Mouse (Mus musculus) left cerebral cortex, postnatal 10 days (tissue): ENCODE measurements at regions not wholly inside any gene's neighbourhood (a gene's known extent, or its start where the extent isn't known, plus 50 kb on each side); places are given as distances from the start of the nearest gene placed in this dataset.

Source experiments
- DNase-seq, 2 experiments: peaks; one replicate each; pipeline ENCODE4 v3.0.0; 2021 to 2022; ENCODE audit warnings: low spot score in 2 of 2, mixed read lengths in 1 of 2; ENCODE audit errors: extremely low spot score in 1 of 2
- intact Hi-C: fragments of 180-260 bp; cut with DNase I; formaldehyde crosslinking; loops from one replicate; pipeline ENCODE4 v1.15.1; 2025

- DNase-seq = no peak
- intact Hi-C loops = no loop called here
These were observed 124.2 kb upstream of the Lef1 start for GRCm38 (mm10) chr3:130986101-130986500.

- intact Hi-C loops = no loop called here
- DNase-seq = no peak
These were observed 128.7 kb upstream of the Lef1 start for GRCm38 (mm10) chr3:130981566-130981965.

GRCm38 (mm10) chr3:130978986-130979642 lies 131.2 kb upstream of the Lef1 start:
- DNase-seq = no peak
- intact Hi-C loops = no loop called here

GRCm38 (mm10) chr3:130977921-130978700 lies 132.2 kb upstream of the Lef1 start:
- no peak for DNase-seq
- intact Hi-C loops = no loop called here

GRCm38 (mm10) chr3:130976206-130976605 lies 134.1 kb upstream of the Lef1 start:
- no peak for DNase-seq
- intact Hi-C loops = no loop called here

- intact Hi-C loops = no loop called here
These were observed 135.0 kb upstream of the Lef1 start for GRCm38 (mm10) chr3:130975291-130975690.

GRCm38 (mm10) chr3:130972126-130972525 lies 138.1 kb upstream of the Lef1 start:
- DNase-seq = peak in 1 of 2 experiments; percentile 43
- intact Hi-C loops = no loop called here

More at GRCm38 (mm10) chr3:130975291-130975690, 135.0 kb upstream of the Lef1 start:
- no peak for DNase-seq

GRCm38 (mm10) chr3:130965275-130965674 lies 145.0 kb upstream of the Lef1 start:
- intact Hi-C loops = no loop called here
- DNase-seq = no peak

- intact Hi-C loops = no loop called here
These were observed 146.2 kb upstream of the Lef1 start for GRCm38 (mm10) chr3:130964088-130964487.

GRCm38 (mm10) chr3:130963625-130964024 lies 146.6 kb upstream of the Lef1 start:
- intact Hi-C loops = no loop called here
- peak in 1 of 2 experiments; percentile 52 for DNase-seq

More at GRCm38 (mm10) chr3:130964088-130964487, 146.2 kb upstream of the Lef1 start:
- DNase-seq = no peak

- intact Hi-C loops = no loop called here
- DNase-seq = no peak
These were observed 147.4 kb upstream of the Lef1 start for GRCm38 (mm10) chr3:130962701-130963472.

GRCm38 (mm10) chr3:130962151-130962633 lies 148.1 kb upstream of the Lef1 start:
- no peak for DNase-seq

GRCm38 (mm10) chr3:130961704-130962103 lies 148.6 kb upstream of the Lef1 start:
- intact Hi-C loops = no loop called here
- DNase-seq = no peak

More at GRCm38 (mm10) chr3:130962151-130962633, 148.1 kb upstream of the Lef1 start:
- intact Hi-C loops = no loop called here

GRCm38 (mm10) chr3:130955958-130956357 lies 154.3 kb upstream of the Lef1 start:
- no peak for DNase-seq
- intact Hi-C loops = no loop called here

GRCm38 (mm10) chr3:130951381-130951780 lies 158.9 kb upstream of the Lef1 start:
- intact Hi-C loops = no loop called here
- no peak for DNase-seq

- intact Hi-C loops = no loop called here
These were observed 159.4 kb upstream of the Lef1 start for GRCm38 (mm10) chr3:130950872-130951271.

GRCm38 (mm10) chr3:130947880-130948279 lies 162.4 kb upstream of the Lef1 start:
- no peak for DNase-seq
- intact Hi-C loops = no loop called here

More at GRCm38 (mm10) chr3:130950872-130951271, 159.4 kb upstream of the Lef1 start:
- DNase-seq = no peak

GRCm38 (mm10) chr3:130947277-130947606 lies 163.0 kb upstream of the Lef1 start:
- intact Hi-C loops = no loop called here

GRCm38 (mm10) chr3:130946576-130947276 lies 163.5 kb upstream of the Lef1 start:
- no peak for DNase-seq
- intact Hi-C loops = no loop called here

More at GRCm38 (mm10) chr3:130947277-130947606, 163.0 kb upstream of the Lef1 start:
- DNase-seq = no peak
